Mouse (Mus musculus) stomach, postnatal 0 days (tissue): ENCODE data around the gene Cntnap5a. TPM values are rescaled to one million over a fixed set of nuclear protein-coding genes. Genes with fewer than 3 reads are reported as not detected.

Experiments used
- ATAC-seq: fragments of 200-750 bp; cut with Nextera tagmentation; 2 replicates; pipeline ENCODE4 v1.8.0; 2017; ENCODE audit not compliant: low FRiP score, low TSS enrichment
- DNase-seq: peaks from one replicate; pipeline ENCODE4 v3.0.0-alpha.2; 2016; ENCODE audit warnings: low spot score
- H3K27ac ChIP-seq: fragments of 300-500 bp; sonication (generic); replicated peaks from 2 replicates; pipeline ENCODE4 v1.5.1; 2014; ENCODE audit warnings: mild to moderate bottlenecking, control low read depth
- H3K27me3 ChIP-seq: fragments of 300-500 bp; sonication (generic); 2 replicates; pipeline ENCODE4 v1.6.1; 2014; ENCODE audit warnings: low read length; ENCODE audit not compliant: control insufficient read depth, insufficient read depth
- H3K36me3 ChIP-seq: fragments of 300-500 bp; sonication (generic); 2 replicates; pipeline ENCODE4 v1.6.1; 2014; ENCODE audit warnings: low read length, mixed read lengths; ENCODE audit not compliant: control insufficient read depth, insufficient read depth
- H3K4me1 ChIP-seq: fragments of 300-500 bp; sonication (generic); replicated peaks from 2 replicates; pipeline ENCODE4 v1.6.1; 2014; ENCODE audit warnings: antibody characterized with exemption; ENCODE audit not compliant: control insufficient read depth, insufficient read depth
- H3K4me2 ChIP-seq: fragments of 300-500 bp; sonication (generic); replicated peaks from 2 replicates; pipeline ENCODE4 v1.6.1; 2014; ENCODE audit warnings: low read depth, mild to moderate bottlenecking, control low read depth, moderate library complexity
- H3K4me3 ChIP-seq: fragments of 300-500 bp; sonication (generic); 2 replicates; pipeline ENCODE4 v1.5.1; 2014; ENCODE audit warnings: low read depth, low read length, control low read depth
- H3K9ac ChIP-seq: fragments of 300-500 bp; sonication (generic); 2 replicates; pipeline ENCODE4 v1.6.1; 2014; ENCODE audit warnings: mild to moderate bottlenecking, low read length, control low read depth, mixed read lengths
- H3K9me3 ChIP-seq: fragments of 300-500 bp; sonication (generic); 2 replicates; pipeline ENCODE4 v1.6.1; 2016; ENCODE audit warnings: low read length; ENCODE audit not compliant: control insufficient read depth
- CTCF ChIP-seq: IDR thresholded peaks from 2 replicates; pipeline ENCODE4 v1.5.1; 2016; ENCODE audit warnings: antibody characterized with exemption, low read depth, mild to moderate bottlenecking, moderate library complexity
- EP300 ChIP-seq: optimal IDR thresholded peaks from 2 replicates; pipeline ENCODE3; 2016; ENCODE audit warnings: antibody characterized with exemption
- WGBS: fragments of 180-500 bp; shearing (Covaris S2); extraction: QIAGEN DNeasy Blood & Tissue Kit; methylation state at CpG from one replicate; pipeline ENCODE4 v1.1.7; 2014; 5-methylcytosine and 5-hydroxymethylcytosine counted together
- polyA plus RNA-seq: library from polyadenylated mRNA; unstranded; fragments of >200 nt; fragmentation: Nextera tagmentation; extraction: Ambion mirVana; gene quantifications from 2 replicates; pipeline ENCODE4 v1.2.1, GENCODE M21; 2015

Cntnap5a gene
- polyA plus RNA-seq, 1 experiment from 2014 or later, result 0.10 TPM

DNA sequence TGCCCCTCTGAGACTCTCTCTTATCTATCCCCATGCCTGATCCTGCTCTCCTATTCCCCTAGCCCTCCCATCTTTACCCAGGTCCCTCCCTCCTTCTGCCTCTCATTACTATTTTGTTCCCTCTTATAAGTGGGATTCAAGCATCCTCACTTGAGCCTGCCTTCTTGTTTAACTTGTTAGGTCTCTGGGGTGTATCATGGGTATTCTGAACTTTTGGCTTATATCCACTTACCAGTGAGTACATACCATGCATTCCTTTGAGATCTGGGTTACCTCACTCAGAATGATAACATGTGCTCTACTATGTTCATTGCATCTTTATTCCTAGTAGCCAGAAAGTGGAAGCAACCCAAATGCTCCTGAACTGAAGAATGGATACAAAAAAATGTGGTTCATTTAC is 639.9 kb downstream of the Cntnap5a start:
- no peak overlapping the region for H3K9ac ChIP-seq
- H3K9me3 ChIP-seq, result no peaks in the 10 kb centered on the region
- no peaks in the 10 kb centered on the region for H3K27me3 ChIP-seq
- no peaks in the 10 kb centered on the region for H3K36me3 ChIP-seq
- no peak overlapping the region for H3K4me3 ChIP-seq
- TF ChIP-seq CTCF (no peak), EP300 (no peak)
- no peaks in the 10 kb centered on the region for H3K4me1 ChIP-seq
- H3K4me2 ChIP-seq, result no peak overlapping the region
- no peak for DNase-seq
- no peak overlapping the region for H3K27ac ChIP-seq
- no peak for ATAC-seq

DNA sequence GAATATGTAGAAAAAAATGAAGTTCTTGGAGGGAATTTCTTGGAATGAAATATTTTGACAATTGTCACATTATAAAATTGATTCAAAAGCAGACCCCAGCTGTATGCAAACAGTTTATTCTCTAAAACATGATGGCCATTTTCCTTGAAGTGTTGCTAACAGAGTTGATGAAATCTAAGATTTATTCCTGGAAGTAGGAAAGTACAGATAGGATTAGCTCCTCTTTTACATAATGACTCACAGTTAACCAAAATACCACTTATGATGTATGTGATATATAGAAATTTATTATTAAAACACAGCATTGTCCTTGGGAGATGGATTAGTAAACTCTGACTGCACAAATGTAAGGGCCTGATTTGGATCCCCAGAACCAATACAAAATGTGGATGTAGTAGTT is 669.1 kb downstream of the Cntnap5a start:
- ATAC-seq, result no peak
- DNase-seq, result no peak
- H3K27me3 ChIP-seq, result no peaks in the 10 kb centered on the region

DNA sequence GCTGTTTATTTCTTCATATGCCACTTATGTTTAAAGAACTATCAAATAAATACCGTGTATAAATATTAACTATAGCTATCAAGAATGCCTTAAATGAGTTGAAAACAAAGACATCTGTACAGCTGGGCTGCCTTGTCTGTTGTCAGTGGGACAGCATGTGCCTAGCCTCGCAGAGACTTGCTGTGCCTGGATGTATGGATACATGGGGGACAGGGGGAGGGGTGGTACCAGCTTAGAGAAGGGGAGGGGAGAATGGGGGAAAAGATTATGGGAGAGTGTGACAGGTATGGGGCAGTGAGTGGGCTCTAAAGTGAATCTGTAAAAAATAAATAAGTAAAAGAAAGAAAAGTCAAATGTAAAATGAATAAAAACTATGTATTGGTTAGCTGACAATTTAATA is 681.0 kb downstream of the Cntnap5a start:
- H3K36me3 ChIP-seq, result no peaks in the 10 kb centered on the region
- no peak for TF ChIP-seq EP300
- no peak for TF ChIP-seq CTCF
- no peak overlapping the region for H3K4me3 ChIP-seq
- ATAC-seq (no peak), DNase-seq (no peak)
- no peak overlapping the region for H3K27ac ChIP-seq
- H3K4me2 ChIP-seq, result no peak overlapping the region
- no peak overlapping the region for H3K9ac ChIP-seq
- H3K9me3 ChIP-seq, result no peaks in the 10 kb centered on the region
- WGBS, result 41% methylated on average over 2 of the region's 2 CpGs
- H3K4me1 ChIP-seq, result no peaks in the 10 kb centered on the region
- H3K27me3 ChIP-seq, result no peaks in the 10 kb centered on the region

More for the DNA sequence above, 669.1 kb downstream of the Cntnap5a start:
- no peak overlapping the region for H3K27ac ChIP-seq
- no peaks in the 10 kb centered on the region for H3K9me3 ChIP-seq
- H3K4me3 ChIP-seq, result no peak overlapping the region
- no peak overlapping the region for H3K9ac ChIP-seq
- TF ChIP-seq EP300 (no peak), CTCF (no peak)
- H3K4me1 ChIP-seq, result no peaks in the 10 kb centered on the region
- no peaks in the 10 kb centered on the region for H3K36me3 ChIP-seq
- H3K4me2 ChIP-seq, result no peak overlapping the region

DNA sequence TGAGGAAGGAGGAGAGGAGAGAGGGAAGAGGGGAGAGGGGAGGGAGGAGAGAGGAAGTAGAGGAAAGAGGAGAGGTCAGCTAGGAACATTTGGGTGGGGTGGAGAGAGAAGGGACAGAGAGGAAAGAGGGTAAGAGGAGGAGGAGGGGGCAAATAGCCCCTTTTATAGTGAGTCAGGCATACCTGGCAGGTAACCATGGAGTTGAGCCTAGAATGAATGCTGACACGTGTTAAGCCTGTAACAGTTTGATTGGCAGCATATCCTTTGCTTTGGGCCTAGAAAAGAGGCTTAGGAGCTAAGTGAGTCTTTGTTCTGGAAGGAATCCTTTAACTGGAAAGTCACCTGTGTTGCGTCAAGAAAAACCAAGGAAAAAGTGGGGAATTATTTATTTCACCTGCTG is 681.6 kb downstream of the Cntnap5a start:
- Histone ChIP-seq H3K4me3 (no peak overlapping the region), H3K9ac (no peak overlapping the region), H3K36me3 (no peaks in the 10 kb centered on the region), H3K4me2 (no peak overlapping the region), H3K27ac (no peak overlapping the region), H3K9me3 (no peaks in the 10 kb centered on the region), H3K4me1 (no peaks in the 10 kb centered on the region), H3K27me3 (no peaks in the 10 kb centered on the region)
- TF ChIP-seq EP300 (no peak), CTCF (no peak)
- 40% methylated on average over 2 of the region's 2 CpGs for WGBS
- DNase-seq (no peak), ATAC-seq (no peak)

DNA sequence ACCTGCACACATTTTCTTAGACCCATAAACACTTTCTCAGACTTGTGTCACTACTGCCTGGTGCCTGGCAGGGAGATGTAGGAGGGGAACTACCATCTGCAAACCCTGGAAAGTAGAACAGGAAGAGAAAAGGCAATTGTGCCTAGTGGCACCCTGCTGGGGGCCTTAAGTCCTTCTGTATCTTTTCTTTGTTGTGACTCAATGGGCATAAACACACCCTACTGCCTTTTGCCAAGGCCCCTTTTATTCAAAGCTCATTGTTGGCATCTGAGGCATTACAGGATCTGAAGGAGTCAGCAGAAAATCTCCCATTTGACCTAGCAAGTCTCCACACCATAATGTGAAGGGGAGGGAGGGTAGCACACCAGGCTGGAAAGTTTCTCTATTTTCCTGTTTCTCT is 682.2 kb downstream of the Cntnap5a start:
- ATAC-seq (no peak), DNase-seq (no peak)
- H3K4me3 ChIP-seq, result no peak overlapping the region
- no peak overlapping the region for H3K4me2 ChIP-seq
- H3K27ac ChIP-seq, result no peak overlapping the region
- TF ChIP-seq EP300 (no peak), CTCF (no peak)
- H3K4me1 ChIP-seq, result no peaks in the 10 kb centered on the region
- no peaks in the 10 kb centered on the region for H3K27me3 ChIP-seq
- H3K9me3 ChIP-seq, result no peaks in the 10 kb centered on the region
- no peak overlapping the region for H3K9ac ChIP-seq
- H3K36me3 ChIP-seq, result no peaks in the 10 kb centered on the region

DNA sequence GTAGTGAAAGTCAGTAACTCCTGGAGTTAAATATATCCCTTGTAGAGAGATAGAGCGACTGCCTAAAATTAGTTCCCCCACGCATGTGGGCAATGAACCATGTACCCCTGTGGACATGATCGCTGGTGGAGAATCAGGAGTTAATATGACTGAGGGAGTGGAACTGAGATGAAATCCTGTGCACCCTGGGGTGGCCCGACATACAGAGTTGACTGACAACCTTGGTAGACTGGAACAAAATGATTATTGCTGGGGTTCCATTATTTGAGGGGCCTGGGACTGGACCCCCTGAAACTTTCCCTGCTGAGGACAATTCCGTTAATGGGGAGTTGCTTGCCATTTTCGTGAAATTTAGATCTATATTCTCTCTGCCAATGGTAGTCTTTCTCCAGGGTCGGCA is 683.0 kb downstream of the Cntnap5a start:
- WGBS, result 67% methylated on average over 7 of the region's 7 CpGs
- no peak for TF ChIP-seq EP300
- TF ChIP-seq CTCF, result no peak
- Histone ChIP-seq H3K4me2 (no peak overlapping the region), H3K27me3 (no peaks in the 10 kb centered on the region), H3K9ac (no peak overlapping the region), H3K27ac (no peak overlapping the region), H3K4me3 (no peak overlapping the region), H3K9me3 (no peaks in the 10 kb centered on the region), H3K4me1 (no peaks in the 10 kb centered on the region), H3K36me3 (no peaks in the 10 kb centered on the region)
- ATAC-seq (no peak), DNase-seq (no peak)
